Mouse (Mus musculus) fat pad, adult 2 months (tissue): Measurements from ENCODE around the gene Acsf2.
A peak's percentile ranks its signal among the peaks of the same experiment; 100 is the strongest.
"Not testable (repeated sequence)": the region's sequence is repeated elsewhere in the genome, so short reads cannot be mapped to it uniquely, and the experiment has no call there.

Experiments
- DNase-seq: peaks from one replicate; pipeline ENCODE4 v3.0.0-alpha.2; 2011; ENCODE audit warnings: low read depth, low spot score; ENCODE audit errors: extremely low read depth

Gene Acsf2

DNA sequence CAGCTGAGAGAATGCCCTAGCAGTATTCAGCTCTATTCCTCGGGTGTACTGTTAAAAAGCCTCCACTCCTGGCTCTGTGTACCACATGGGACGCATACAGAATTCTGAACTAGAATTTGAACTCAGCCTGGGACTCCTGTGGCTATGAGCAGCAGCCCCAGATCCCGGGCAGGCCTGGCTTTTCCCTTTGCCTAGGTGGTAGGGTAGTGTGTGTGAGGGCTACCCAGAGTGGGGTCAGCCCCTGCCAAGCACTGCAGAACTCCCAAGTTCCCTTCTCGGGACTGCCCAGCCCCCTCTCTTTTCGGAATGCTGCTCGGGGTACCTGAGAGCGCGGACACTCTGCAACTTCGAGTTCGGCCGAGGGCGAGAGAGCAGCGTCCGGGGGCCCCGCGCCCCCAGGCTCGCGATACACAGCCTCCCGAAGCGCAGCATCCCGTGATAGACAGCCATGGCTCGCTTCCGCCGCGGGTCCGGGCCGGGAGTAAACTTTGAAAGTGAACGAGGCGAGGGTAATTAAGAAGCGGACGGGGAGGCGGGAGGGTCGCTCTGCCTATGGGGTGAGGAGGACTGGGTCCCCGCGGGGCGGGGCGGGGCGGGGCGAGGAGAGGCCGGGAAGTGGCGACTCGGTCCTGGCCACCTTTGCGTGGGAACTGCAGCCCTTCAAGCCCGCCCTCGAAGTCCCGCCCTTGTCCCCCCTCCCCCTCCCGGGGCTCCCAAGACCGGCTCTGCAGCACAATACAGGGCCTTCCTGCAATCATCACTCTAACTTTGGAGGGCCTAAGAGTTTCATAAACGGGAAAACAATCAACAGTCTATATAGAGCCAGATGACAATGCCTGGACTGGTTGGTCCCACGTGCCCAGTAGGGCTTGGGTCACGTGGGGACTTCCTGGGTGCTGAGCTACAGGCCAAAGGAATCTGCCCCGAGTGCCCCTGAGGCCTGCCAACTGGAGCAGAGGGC, at the start of gene Acsf2:
Gene Acsf2 (minus strand): TSS at position 551 of the 961 bp plus-strand sequence.
- DNase-seq: no peak

DNA sequence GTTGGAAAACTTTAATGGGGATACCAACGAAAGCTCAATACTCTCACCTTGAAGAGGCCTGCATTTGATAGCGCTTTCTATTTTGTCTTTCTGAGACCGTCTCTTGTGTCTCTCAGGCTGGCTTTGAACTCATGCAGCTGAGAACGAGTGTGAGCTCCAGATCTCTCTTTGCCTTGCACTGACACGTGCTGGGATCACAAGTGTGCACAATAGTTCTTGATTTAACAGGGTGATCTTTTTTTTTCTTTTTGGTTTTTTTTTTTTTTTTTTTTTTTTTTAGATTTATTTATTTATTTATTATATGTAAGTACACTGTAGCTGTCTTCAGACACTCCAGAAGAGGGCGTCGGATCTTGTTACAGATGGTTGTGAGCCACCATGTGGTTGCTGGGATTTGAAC, 49.6 kb upstream of the Acsf2 start:
- DNase-seq: not testable (repeated sequence)

GRCm38 (mm10) chr11:94646457-94646856, 44.8 kb upstream of the Acsf2 start:
- no peak for DNase-seq

DNA sequence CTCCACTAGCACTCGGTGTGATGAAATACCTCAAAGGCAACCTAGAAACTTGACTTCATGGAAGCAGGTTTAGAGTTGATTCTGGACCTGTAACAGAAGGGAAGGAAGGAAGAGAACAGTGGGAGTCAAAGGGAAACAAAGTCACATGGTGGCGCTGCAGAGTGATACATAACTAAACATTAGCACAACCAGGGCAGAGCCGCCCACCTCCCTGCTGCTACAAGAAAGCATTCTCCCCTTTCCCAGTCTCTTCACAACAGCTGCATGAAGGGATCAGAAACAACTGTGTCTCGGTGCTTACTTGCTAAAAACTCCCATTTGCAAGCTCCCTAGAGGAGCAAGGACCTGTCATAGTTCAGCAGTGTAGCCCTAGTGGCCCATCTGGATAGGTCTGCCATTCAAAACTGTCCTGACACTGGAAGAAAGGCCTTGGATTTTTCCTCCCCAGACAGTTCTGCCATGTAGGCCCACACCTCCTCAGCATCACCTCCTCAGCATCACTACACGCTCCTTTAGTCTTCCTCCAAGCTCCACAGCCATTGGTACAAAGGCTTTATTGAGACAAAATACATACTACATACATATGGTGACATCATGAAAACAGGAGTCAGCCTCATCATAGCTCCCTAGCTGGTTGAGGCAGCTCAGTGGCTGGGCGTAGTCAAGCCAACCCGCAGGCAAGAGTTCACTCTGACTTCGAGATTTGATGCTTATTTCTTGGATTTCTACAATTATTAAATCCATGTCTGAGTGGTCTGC, 43.0 kb upstream of the Acsf2 start:
- DNase-seq: no peak

DNA sequence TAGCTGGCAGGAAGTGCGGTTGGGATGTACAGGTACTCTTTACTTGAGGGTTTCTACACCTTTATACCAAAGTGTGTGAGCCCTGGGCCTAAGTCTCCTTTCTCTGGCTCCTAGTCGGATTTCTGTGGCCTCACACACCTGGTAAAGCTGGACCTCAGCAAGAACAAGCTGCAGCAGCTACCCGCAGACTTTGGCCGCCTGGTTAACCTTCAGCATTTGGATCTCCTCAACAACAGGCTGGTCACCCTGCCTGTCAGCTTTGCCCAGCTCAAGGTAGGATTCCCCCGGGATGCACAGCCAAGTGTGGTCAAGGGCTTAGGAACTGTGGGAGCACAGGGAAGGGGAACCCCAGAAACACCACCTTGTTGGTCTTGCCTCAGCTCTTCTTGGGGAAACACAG, 32.8 kb upstream of the Acsf2 start:
- no peak for DNase-seq

- DNase-seq: no peak
Observed at GRCm38 (mm10) chr11:94632988-94633387, 31.3 kb upstream of the Acsf2 start.

DNA sequence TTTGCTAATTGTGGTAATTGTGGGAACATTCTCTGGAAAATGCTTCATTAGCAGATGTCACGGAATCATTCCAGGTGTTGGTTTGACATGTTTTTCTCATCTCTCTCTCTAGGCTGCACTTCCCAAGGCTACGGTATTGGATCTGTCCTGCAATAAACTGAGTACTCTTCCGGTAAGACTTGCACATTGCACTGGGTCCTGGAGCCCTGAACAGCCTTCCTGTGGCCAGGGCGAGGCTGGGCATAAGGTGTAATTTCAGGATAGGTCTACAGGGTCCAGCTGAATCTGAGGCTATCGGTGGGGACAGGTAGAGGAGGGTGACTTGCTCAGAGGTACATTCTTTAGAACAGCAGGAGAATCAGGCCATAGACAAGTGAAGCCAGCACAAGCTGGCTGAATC, 30.3 kb upstream of the Acsf2 start:
- no peak for DNase-seq

DNA sequence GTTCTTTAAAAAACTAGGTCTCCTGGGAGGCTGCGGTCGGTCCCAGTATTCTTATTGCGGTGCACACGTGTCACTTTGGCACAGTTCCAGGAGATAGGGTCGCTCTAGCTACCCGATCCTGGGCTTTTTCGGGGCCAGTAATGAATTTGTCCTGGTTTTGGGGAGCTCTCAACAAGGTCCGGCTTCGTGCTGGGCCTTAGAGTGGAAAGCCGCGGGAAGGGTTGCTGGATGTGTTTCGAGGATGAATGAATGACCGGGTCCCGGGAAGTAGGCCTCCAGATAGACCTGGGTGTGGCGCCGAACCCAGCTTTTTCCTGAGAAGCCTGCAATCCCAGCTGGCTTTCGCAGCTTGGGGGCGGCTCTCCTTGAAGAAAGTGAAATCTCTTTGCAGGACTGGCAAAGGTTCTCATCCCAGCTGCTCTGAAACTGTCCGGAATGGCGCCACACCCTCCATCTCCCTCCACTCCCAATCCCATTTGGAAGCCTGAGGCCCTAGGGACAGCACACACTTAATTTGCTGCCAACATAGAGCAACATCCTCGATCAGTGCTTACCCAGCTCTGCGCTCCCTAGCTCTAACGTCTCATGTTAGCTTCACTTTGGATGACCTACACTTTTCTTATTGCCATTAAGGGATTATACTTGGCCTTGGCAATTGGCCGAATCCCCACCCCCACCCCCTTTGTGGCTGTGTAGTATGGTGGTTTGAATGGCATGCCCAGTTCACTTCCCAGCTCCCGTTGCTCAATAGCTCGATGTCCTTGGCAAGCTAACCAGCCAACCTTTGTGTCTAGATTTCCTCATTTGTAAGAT, 28.7 kb upstream of the Acsf2 start:
- DNase-seq: peak; percentile 56

DNA sequence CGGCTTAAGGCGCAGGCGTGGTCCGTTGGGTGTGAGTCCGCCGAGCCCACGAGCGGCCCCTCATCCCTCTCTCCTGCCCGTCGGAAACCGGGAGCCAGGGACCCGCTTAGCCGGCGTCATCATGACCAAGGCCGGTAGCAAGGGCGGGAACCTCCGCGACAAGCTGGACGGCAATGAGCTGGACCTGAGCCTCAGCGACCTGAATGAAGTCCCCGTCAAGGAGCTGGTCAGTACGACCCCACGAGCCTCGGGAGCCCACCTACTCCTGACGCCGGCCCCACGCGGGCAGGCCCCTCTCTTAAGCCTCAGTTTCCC, 28.2 kb upstream of the Acsf2 start:
- DNase-seq: no peak

DNA sequence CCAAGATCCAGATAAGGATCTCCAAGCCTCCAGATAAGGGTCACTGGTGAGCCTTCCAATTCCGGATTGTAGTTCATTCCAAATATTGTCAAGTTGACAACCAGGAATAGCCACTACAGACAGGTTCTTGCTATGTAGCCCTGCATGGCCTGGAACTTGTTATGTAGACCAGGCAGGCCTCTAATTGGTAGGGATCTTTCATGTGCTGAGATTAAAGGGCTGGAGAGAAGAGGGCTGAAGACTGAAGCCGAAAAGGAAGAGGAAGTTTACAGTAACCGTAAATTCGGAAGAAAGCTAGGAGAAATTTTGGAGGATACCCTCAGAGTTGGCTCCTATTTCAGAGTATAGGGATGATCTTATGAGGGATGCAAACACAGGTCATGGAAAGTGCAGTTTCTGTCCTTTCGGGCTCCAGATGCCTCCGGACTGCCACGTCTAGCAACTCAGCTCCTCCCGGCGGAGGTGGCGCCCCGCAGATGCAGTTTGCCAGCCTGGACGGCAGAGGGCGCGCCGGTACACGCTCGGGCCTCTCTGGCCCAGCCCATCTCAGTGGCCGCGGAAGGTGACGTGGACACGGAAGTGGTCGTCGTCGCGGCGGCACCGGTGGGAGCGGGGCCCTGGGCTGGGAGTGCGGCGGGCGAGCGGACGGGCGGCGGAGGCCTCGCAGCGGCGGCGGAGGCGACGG, 27.7 kb upstream of the Acsf2 start, which contains the start of gene Lrrc59:
Gene Lrrc59 (plus strand): TSS at position 569 of the 685 bp plus-strand sequence.
- no peak for DNase-seq

DNA sequence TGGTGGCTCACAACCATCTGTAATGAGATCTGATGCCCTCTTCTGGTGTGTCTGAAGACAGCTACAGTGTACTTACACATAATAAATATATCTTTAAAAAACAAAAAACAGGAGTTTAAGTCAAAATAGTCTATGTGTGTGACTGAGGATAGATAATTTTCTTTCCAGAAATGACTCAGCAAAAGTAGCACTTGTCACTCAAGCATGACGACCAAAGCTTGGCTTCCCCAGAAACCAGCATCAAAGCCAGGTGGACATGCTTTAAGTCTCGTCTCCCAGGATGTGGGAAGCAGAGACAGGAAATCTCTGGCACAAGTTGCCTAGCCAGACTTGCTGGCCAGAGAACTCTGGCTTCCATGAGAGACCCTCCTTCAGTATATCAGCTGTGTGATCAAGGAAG, 20.5 kb upstream of the Acsf2 start:
- DNase-seq: no peak

- no peak for DNase-seq
Observed at GRCm38 (mm10) chr11:94621458-94621852, 19.8 kb upstream of the Acsf2 start.

DNA sequence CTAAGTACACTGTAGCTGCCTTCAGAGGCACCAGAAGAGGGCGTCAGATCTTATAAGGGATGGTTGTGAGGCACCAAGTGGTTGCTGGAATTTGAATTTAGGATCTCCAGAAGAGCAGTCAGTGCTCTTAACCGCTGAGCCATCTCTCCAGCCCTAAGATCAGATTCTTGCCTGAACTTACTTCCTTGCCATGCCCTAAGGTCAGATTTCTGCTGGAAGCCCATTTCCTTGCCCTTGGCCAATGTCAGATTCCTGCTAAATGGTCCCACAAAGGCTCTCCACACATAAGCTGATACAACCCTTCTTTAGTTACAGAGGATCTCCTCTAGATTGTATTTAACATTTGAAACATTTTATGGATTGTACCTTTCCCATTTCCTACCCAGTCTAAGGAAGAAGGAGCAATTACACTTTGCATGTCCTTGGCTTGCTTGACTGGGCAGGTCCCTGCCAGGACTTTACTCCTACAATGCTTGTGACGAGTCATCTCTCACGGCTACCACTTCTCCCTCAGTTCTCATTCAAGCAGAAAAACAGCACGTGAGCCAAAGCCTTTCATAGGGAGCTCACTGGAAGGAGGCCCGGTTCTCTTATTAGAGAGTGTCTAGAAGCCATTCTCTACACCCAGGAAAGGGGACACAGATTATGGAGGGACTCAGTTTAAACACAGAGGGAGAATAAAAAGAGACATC, 19.2 kb upstream of the Acsf2 start:
- DNase-seq: no peak

- DNase-seq: no peak
Observed at GRCm38 (mm10) chr11:94617646-94618045, 16.0 kb upstream of the Acsf2 start.

DNA sequence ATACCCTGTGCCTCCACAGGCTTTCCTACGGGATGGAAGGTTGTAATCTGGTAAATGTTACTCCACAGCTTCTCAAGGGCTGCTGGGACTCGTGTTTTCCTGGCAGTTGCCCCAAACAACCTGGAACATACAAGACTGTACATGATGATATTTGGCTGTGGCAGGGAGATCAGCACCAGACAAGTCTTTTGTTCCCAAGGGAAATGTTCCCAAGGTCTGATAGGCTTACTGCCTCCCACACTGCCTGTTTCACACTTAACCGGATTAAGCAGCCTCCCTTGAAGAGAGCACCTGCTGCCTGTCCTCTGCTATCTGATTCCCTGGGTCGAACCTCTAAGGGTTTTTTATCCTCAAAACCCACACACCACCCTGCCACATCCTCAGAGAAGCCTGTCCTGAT, 13.8 kb upstream of the Acsf2 start:
- DNase-seq: peak; percentile 82

DNA sequence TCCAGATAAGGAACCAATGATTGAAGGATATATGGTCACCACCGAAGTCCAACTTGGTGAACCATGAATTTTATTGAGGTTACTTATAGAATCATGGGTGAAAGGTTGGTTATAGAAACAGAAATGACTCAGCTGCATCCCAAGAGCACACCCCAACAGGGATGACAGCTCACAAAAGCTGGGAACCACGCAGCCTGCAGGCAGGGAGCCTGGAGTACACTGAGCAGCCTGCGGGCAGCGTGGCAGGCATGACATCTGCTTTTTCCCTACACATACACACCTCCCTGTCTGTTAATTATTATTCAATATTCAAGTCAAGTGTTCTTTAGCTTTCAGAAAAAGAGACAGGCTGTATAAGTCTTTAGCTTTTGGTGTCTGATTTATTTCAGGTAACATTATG, 12.9 kb upstream of the Acsf2 start:
- no peak for DNase-seq

DNA sequence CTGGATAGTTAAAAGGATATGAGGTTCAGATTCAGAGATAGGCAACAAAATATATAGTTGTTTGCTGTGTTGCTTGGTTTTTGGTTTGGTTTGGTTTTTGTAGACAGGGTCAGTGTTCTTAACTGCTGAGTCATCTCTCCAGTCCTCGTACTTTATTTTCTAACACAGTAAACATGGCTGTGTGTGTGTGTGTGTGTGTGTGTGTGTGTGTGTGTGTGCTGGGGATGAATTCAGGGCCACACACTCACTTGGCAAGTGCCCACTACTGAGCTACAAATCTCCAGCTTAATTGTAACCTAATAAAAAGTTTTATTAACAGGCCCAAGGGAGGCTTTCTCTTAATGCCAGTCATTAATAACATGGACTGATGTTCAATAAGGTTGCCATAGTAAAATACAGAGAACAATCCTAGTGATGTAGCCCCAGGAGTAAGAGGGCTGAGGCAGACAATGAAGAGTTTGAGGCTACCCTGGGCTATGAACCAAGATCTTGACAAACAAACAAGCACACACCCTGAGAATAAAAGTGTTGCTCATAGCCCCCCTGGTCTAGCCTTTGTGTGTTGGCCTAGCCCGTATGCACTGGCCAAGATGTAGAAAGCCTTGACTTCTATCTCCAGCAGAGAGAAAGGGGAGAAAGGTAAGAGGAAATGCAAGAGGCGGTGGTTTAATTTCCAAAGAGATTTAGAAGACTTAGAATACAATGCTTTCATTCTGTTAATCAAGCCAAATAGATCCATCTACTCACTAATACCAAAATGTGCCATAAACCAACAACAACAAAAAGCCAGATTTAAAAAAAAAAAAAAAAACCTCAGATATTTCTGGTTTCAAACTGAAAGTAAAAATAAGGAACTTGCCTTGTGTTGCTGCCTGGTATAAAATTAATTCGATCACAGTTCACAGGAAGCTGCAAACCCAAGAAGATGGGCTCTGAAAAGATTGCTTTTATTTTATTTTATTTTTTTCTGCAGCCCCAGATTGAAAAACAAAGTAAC, 9.4 kb upstream of the Acsf2 start:
- no peak for DNase-seq

- no peak for DNase-seq
Observed at GRCm38 (mm10) chr11:94602356-94602955, 785 bp upstream of the Acsf2 start.

GRCm38 (mm10) chr11:94600447-94600846, 1.2 kb downstream of the Acsf2 start:
- DNase-seq: no peak
